Mouse (Mus musculus): ENCODE results near the gene Disp1. TPM values are rescaled to one million over a fixed set of nuclear protein-coding genes. Genes with fewer than 3 reads are reported as not detected.

Gene Disp1
- total and polyA plus RNA-seq, 3 experiments = 3.4 to 11.3 (median 5.9) TPM

DNA sequence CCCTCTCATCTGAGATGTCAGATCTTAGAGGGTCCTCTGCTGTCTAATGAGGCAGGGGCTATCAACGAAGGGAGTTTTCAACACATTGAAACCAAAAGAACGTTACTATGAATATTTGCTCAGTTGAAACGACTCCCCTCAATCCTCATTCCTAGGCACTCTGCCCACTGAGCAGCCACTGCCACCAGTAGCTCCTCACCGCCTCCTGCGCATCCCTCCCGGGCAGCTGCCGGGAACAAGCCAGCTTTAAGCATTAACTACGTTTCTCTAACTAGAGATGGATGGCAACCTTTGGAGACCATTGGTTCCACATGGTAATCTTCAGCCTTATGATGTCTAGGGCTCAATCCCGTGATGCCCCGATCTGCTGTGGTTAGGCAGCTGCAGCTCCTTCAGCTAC lies 123.7 kb downstream of the Disp1 start:
- H3K27ac ChIP-seq (ENCODE audit: insufficient read depth, low read depth) = no peak overlapping the region
- in situ Hi-C loops (cut with MboI; ENCODE audit: low pct_ligation_motif_present, low pct_unique_long_range_greater_than_20kb, low sequenced_read_pairs) (no loop called here), dilution Hi-C loops (cut with MboI; ENCODE audit: extremely low pct_ligation_motif_present, extremely low pct_unique_long_range_greater_than_20kb, low sequenced_read_pairs) (no loop called here)
- H3K4me1 ChIP-seq (ENCODE audit: control insufficient read depth in 1 of 2, insufficient read depth in 2 of 2) = peaks cover 0 to under 1% of the 10 kb centered on the region in 2 experiments; a peak in 1 of 4 replicates
- no peak overlapping the region for H3K9ac ChIP-seq (ENCODE audit: insufficient read depth, low read depth)
- no peaks in the 10 kb centered on the region for H3K9me3 ChIP-seq (replicated peaks; ENCODE audit: low read length)
- H3K27me3 ChIP-seq (replicated peaks) = no peaks in the 10 kb centered on the region
- TF ChIP-seq JUN (IDR thresholded peaks at IDR 0.05; ENCODE audit: insufficient read depth, low read depth, low read length) = no peak
- no peak for TF ChIP-seq CTCF (conservative IDR thresholded peaks at IDR 0.05 in 1 of 2, IDR thresholded peaks at IDR 0.05 in 1 of 2; ENCODE audit: low read depth in 2 of 2, low read length in 2 of 2)
- no peak for TF ChIP-seq USF1 (IDR thresholded peaks at IDR 0.05; ENCODE audit: low read depth, low read length)
- no peak for TF ChIP-seq PAX5 (IDR thresholded peaks at IDR 0.05; ENCODE audit: low read length)
- TF ChIP-seq NELFE (IDR thresholded peaks at IDR 0.05; ENCODE audit: low read depth, low read length) = no peak
- no peak for TF ChIP-seq BHLHE40 (IDR thresholded peaks at IDR 0.05; ENCODE audit: low read depth, low read length)
- TF ChIP-seq E2F4 (IDR thresholded peaks at IDR 0.05; ENCODE audit: insufficient replicate concordance, low read depth, low read length) = no peak
- TF ChIP-seq MAFK (IDR thresholded peaks at IDR 0.05; ENCODE audit: insufficient replicate concordance, low read length) = no peak
- TF ChIP-seq CHD1 (IDR thresholded peaks at IDR 0.05; ENCODE audit: low read depth, low read length) = no peak
- TF ChIP-seq ETS1 (conservative IDR thresholded peaks at IDR 0.05; ENCODE audit: low read depth, low read length) = no peak
- TF ChIP-seq MAX (IDR thresholded peaks at IDR 0.05; ENCODE audit: low read length) = no peak
- no peak for TF ChIP-seq ELF1 (IDR thresholded peaks at IDR 0.05; ENCODE audit: low read depth, low read length)
- no peak for TF ChIP-seq USF2 (conservative IDR thresholded peaks at IDR 0.05; ENCODE audit: low read depth, low read length)
- TF ChIP-seq POLR2A (IDR thresholded peaks at IDR 0.05; ENCODE audit: low read depth, low read length) = no peak
- TF ChIP-seq UBTF (IDR thresholded peaks at IDR 0.05; ENCODE audit: low read depth, low read length) = no peak
- no peak for DNase-seq (ENCODE audit: extremely low read depth)
- H3K4me2 ChIP-seq (ENCODE audit: insufficient read depth, low read depth, poor library complexity, severe bottlenecking) = no peak overlapping the region
- no peaks in the 10 kb centered on the region for H3K79me2 ChIP-seq (replicated peaks; ENCODE audit: control insufficient read depth, extremely low read depth, insufficient read depth, poor library complexity, severe bottlenecking)
- peaks cover 18 to 61% of the 10 kb centered on the region in 2 experiments for H3K36me3 ChIP-seq (replicated peaks in 1 of 2; ENCODE audit: control insufficient read depth in 1 of 2, insufficient read depth in 1 of 2, low read length in 1 of 2)
- no peak overlapping the region for H3K4me3 ChIP-seq (replicated peaks in 1 of 3; ENCODE audit: low read depth in 2 of 3, low read length in 2 of 3, poor library complexity in 1 of 3)

DNA sequence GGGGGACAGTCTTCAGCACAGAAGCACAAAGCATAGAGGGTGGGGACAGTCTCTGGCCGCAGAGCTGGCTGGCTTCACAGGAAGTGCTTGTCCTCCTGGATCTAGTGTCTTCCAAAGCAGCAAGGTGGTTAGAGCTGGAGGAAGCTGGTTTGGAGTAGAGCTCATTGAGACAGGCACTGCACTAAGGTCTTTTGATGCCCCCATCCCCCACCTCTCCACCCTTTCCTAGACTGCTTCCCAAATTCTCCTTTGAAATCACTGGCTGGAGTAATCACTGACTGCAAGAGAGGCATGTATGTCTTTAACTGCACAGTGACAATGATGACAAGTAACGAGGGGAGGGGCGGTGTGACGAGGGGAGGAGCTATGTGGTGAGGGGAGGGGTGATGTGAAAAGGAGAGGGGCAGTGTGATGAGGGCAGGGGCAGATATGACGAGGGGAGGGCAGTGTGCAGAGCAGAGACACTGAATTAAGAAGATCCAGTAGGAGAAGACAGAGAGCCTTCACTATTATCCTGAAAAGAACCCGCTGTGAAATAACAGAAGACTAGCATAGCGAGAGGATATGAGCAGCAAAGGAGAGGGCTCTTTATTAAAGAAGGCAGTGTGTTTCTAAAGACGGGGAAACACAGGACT lies 125.8 kb downstream of the Disp1 start:
- dilution Hi-C loops (cut with MboI; ENCODE audit: extremely low pct_ligation_motif_present, extremely low pct_unique_long_range_greater_than_20kb, low sequenced_read_pairs) = no loop called here
- H3K27me3 ChIP-seq (replicated peaks) = no peaks in the 10 kb centered on the region

More for the DNA sequence above, 125.8 kb downstream of the Disp1 start:
- Histone ChIP-seq H3K9me3 (replicated peaks; ENCODE audit: low read length) (no peaks in the 10 kb centered on the region), H3K4me3 (replicated peaks in 1 of 3; ENCODE audit: low read depth in 2 of 3, low read length in 2 of 3, poor library complexity in 1 of 3) (no peak overlapping the region), H3K79me2 (replicated peaks; ENCODE audit: control insufficient read depth, extremely low read depth, insufficient read depth, poor library complexity, severe bottlenecking) (no peaks in the 10 kb centered on the region), H3K9ac (ENCODE audit: insufficient read depth, low read depth) (no peak overlapping the region), H3K4me1 (ENCODE audit: control insufficient read depth in 1 of 2, insufficient read depth in 2 of 2) (no peaks in the 10 kb centered on the region), H3K27ac (ENCODE audit: insufficient read depth, low read depth) (no peak overlapping the region), H3K4me2 (ENCODE audit: insufficient read depth, low read depth, poor library complexity, severe bottlenecking) (no peak overlapping the region), H3K36me3 (replicated peaks in 1 of 2; ENCODE audit: control insufficient read depth in 1 of 2, insufficient read depth in 1 of 2, low read length in 1 of 2) (peaks cover 18 to 70% of the 10 kb centered on the region in 2 experiments)
- no peak for DNase-seq (ENCODE audit: extremely low read depth)
- in situ Hi-C loops (cut with MboI; ENCODE audit: low pct_ligation_motif_present, low pct_unique_long_range_greater_than_20kb, low sequenced_read_pairs) = no loop called here
- TF ChIP-seq MAFK (IDR thresholded peaks at IDR 0.05; ENCODE audit: insufficient replicate concordance, low read length) (no peak), KAT2A (IDR thresholded peaks at IDR 0.05; ENCODE audit: insufficient replicate concordance, low read length) (no peak), POLR2A (IDR thresholded peaks at IDR 0.05; ENCODE audit: low read depth, low read length) (no peak), USF2 (conservative IDR thresholded peaks at IDR 0.05; ENCODE audit: low read depth, low read length) (no peak), CHD1 (IDR thresholded peaks at IDR 0.05; ENCODE audit: low read depth, low read length) (no peak), ZNF384 (IDR thresholded peaks at IDR 0.05; ENCODE audit: low read depth, low read length) (no peak), CTCF (conservative IDR thresholded peaks at IDR 0.05 in 1 of 2, IDR thresholded peaks at IDR 0.05 in 1 of 2; ENCODE audit: low read depth in 2 of 2, low read length in 2 of 2) (no peak), RAD21 (IDR thresholded peaks at IDR 0.05; ENCODE audit: low read depth, low read length) (no peak), PAX5 (IDR thresholded peaks at IDR 0.05; ENCODE audit: low read length) (no peak), USF1 (IDR thresholded peaks at IDR 0.05; ENCODE audit: low read depth, low read length) (no peak)
